Mouse (Mus musculus): ENCODE measurements around the gene Chid1. TPM values are rescaled to one million over a fixed set of nuclear protein-coding genes. Genes with fewer than 3 reads are reported as not detected.

Chid1 gene
- polyA plus RNA-seq, 1 experiment from 2014 or later, result 43.5 TPM

DNA sequence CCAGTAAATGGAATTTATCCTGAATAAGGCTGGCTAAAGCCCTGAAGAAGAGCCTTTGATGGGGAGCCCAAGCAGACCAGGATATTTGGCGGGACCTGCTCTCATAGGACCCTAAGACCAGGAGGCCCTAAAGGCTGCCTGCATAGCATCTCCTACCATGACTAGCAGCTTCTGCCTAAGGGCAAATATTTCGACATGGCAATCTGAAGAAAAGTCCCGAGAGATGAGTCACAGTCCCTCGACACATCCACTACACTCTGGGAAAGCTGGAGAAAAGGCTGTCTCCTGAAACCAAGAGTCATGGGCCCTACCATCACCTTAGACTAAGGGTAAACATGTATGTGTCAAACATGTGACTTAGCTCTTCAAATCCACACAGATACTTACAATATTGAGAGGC lies 15.4 kb downstream of the Chid1 start:
- Histone ChIP-seq H3K27me3 (no peaks in the 10 kb centered on the region), H3K27ac (no peak overlapping the region), H3K4me1 (no peaks in the 10 kb centered on the region), H3K36me3 (peaks cover 51% of the 10 kb centered on the region), H3K9ac (no peak overlapping the region), H3K4me2 (replicated peaks) (no peak overlapping the region), H3K4me3 (no peak overlapping the region), H3K9me3 (no peaks in the 10 kb centered on the region)
- 82% methylated on average over 4 of the region's 4 CpGs for WGBS
- ATAC-seq (ENCODE audit: low FRiP score, low read depth), result no peak

DNA sequence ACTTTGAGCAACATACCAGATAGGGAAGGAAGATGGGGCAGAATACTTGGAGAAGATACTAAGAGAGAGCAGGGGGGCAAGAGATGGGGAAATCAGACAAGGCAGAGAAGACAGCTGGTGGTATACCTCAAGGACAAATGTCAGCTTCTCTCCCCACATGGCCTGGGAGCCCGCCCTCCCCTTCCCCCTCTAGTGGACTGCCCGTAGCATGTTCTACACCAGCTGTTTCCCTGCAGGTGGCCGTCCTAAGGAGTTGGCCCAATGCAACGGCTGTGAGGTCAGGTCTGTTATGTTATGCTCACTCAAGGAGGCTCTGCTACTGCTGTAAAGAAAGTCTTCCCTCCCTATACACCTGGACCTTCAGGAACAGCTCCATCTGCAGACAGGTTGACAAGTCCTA lies 16.6 kb downstream of the Chid1 start:
- Histone ChIP-seq H3K9me3 (no peaks in the 10 kb centered on the region), H3K27me3 (no peaks in the 10 kb centered on the region), H3K4me2 (replicated peaks) (no peak overlapping the region), H3K9ac (no peak overlapping the region), H3K27ac (no peak overlapping the region), H3K4me3 (no peak overlapping the region), H3K36me3 (peaks cover 42% of the 10 kb centered on the region; the same call in 1 of the 2 replicates), H3K4me1 (peaks cover 3% of the 10 kb centered on the region; the same call in 1 of the 2 replicates)
- WGBS, result 32% methylated on average over 4 of the region's 4 CpGs
- ATAC-seq (ENCODE audit: low FRiP score, low read depth), result no peak

DNA sequence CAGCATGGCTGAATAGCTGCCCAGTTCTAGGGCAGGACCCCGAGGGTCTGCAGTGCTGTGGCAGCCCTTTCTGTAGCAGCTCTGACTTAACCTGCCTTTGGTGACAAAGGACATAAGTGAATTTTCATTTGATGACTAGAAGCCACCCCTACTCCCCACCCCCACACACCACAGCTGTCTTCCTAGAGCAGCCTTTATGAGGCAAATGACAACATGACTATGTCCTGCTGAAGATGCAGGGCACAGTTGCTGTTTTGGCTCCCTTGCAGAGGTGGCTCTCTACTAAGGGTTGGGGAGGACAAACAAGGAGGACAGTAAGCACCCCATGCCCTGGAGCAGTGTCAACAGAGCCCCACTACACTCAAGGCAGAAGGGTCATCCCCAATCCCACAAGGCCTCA lies 19.9 kb downstream of the Chid1 start:
- WGBS, result 95% methylated on average over 1 of the region's 1 CpGs
- no peak for ATAC-seq (ENCODE audit: low FRiP score, low read depth)
- Histone ChIP-seq H3K27me3 (no peaks in the 10 kb centered on the region), H3K9me3 (no peaks in the 10 kb centered on the region), H3K4me2 (replicated peaks) (no peak overlapping the region), H3K36me3 (peaks cover 46% of the 10 kb centered on the region), H3K4me1 (peaks cover 3% of the 10 kb centered on the region; the same call in 1 of the 2 replicates), H3K4me3 (no peak overlapping the region), H3K27ac (no peak overlapping the region), H3K9ac (no peak overlapping the region; the same call in 1 of the 2 replicates)

DNA sequence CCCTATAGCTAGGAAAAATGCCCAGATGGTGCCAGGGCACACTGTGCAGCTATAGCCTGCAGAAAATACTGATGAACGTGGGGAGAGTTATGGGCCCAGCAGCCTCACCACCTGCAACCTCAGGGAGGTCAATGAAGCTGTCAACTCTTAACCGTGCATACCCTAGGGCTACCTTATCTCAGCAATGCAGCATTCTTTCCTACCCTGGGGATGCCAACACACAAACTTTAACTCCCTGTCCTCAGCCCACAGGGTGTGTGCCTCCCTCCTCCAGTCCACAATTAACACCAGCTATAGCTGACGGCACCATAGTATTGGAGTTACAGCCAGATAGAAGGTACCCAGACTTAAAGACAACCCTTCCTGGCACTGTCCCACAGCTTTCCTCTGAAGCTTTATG lies 20.7 kb downstream of the Chid1 start:
- Histone ChIP-seq H3K4me2 (replicated peaks) (no peak overlapping the region), H3K4me1 (peaks cover 3% of the 10 kb centered on the region; the same call in 1 of the 2 replicates), H3K9ac (no peak overlapping the region), H3K27me3 (no peaks in the 10 kb centered on the region), H3K27ac (no peak overlapping the region), H3K36me3 (peaks cover 46% of the 10 kb centered on the region), H3K9me3 (no peaks in the 10 kb centered on the region), H3K4me3 (no peak overlapping the region)
- WGBS, result 82% methylated on average over 3 of the region's 3 CpGs
- ATAC-seq (ENCODE audit: low FRiP score, low read depth), result no peak

GRCm38 (mm10) chr7:141518296-141518695 lies 21.4 kb downstream of the Chid1 start:
- WGBS, result 71% methylated on average over 5 of the region's 5 CpGs
- Histone ChIP-seq H3K9me3 (no peaks in the 10 kb centered on the region), H3K4me1 (peaks cover 3% of the 10 kb centered on the region; the same call in 1 of the 2 replicates), H3K27ac (no peak overlapping the region; the same call in 1 of the 2 replicates), H3K4me3 (no peak overlapping the region), H3K36me3 (peaks cover 51% of the 10 kb centered on the region), H3K4me2 (replicated peaks) (no peak overlapping the region), H3K9ac (no peak overlapping the region), H3K27me3 (no peaks in the 10 kb centered on the region)
- no peak for ATAC-seq (ENCODE audit: low FRiP score, low read depth)

DNA sequence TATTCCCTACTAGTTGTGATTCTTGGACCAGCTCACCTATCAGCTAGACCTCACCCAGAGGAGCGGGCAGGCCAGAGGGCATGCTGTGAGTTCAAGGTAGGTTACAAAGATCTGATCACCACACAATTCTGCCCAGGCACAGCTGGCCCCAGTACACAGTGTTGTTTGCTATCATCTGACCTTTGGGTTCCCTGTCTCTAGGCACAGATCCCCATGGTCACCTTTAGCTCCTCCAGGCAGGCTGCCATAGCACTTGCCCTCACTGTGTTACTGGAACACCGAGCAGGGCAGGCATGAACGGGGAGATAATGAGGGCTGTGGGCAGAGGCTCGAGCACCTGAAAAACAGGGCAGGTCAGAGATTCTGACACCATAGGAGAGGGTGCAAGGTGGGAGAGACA lies 22.0 kb downstream of the Chid1 start:
- Histone ChIP-seq H3K9me3 (no peaks in the 10 kb centered on the region), H3K4me3 (no peak overlapping the region)

GRCm38 (mm10) chr7:141510681-141511191 lies 28.9 kb downstream of the Chid1 start:
- H3K27ac ChIP-seq, result no peak overlapping the region
- no peaks in the 10 kb centered on the region for H3K9me3 ChIP-seq
- H3K4me2 ChIP-seq (replicated peaks), result no peak overlapping the region
- WGBS, result 66% methylated on average over 8 of the region's 8 CpGs
- ATAC-seq (ENCODE audit: low FRiP score, low read depth), result no peak
- H3K36me3 ChIP-seq, result peaks cover 45% of the 10 kb centered on the region
- H3K4me1 ChIP-seq, result no peaks in the 10 kb centered on the region
- no peaks in the 10 kb centered on the region for H3K27me3 ChIP-seq
- H3K9ac ChIP-seq, result peak overlapping the region; percentile 25; the same call in 1 of the 2 replicates
- H3K4me3 ChIP-seq, result no peak overlapping the region

More for the DNA sequence above, 22.0 kb downstream of the Chid1 start:
- Histone ChIP-seq H3K9ac (no peak overlapping the region), H3K4me1 (peaks cover 3% of the 10 kb centered on the region; the same call in 1 of the 2 replicates), H3K27ac (no peak overlapping the region), H3K36me3 (peaks cover 53% of the 10 kb centered on the region), H3K4me2 (replicated peaks) (no peak overlapping the region), H3K27me3 (no peaks in the 10 kb centered on the region)
- no peak for ATAC-seq (ENCODE audit: low FRiP score, low read depth)
- 82% methylated on average over 4 of the region's 4 CpGs for WGBS

GRCm38 (mm10) chr7:141510196-141510595 lies 29.5 kb downstream of the Chid1 start:
- H3K9me3 ChIP-seq, result no peaks in the 10 kb centered on the region

GRCm38 (mm10) chr7:141508160-141508559 lies 31.5 kb downstream of the Chid1 start:
- no peak for ATAC-seq (ENCODE audit: low FRiP score, low read depth)
- Histone ChIP-seq H3K27me3 (no peaks in the 10 kb centered on the region), H3K27ac (peak overlapping the region; percentile 40; the same call in 1 of the 2 replicates)

More at GRCm38 (mm10) chr7:141510196-141510595, 29.5 kb downstream of the Chid1 start:
- ATAC-seq (ENCODE audit: low FRiP score, low read depth), result no peak
- WGBS, result 88% methylated on average over 5 of the region's 5 CpGs
- H3K4me1 ChIP-seq, result no peaks in the 10 kb centered on the region
- H3K9ac ChIP-seq, result peak overlapping the region; percentile 25; the same call in 1 of the 2 replicates
- H3K27me3 ChIP-seq, result no peaks in the 10 kb centered on the region
- H3K4me2 ChIP-seq (replicated peaks), result no peak overlapping the region
- peaks cover 39% of the 10 kb centered on the region for H3K36me3 ChIP-seq
- no peak overlapping the region for H3K27ac ChIP-seq
- H3K4me3 ChIP-seq, result no peak overlapping the region

DNA sequence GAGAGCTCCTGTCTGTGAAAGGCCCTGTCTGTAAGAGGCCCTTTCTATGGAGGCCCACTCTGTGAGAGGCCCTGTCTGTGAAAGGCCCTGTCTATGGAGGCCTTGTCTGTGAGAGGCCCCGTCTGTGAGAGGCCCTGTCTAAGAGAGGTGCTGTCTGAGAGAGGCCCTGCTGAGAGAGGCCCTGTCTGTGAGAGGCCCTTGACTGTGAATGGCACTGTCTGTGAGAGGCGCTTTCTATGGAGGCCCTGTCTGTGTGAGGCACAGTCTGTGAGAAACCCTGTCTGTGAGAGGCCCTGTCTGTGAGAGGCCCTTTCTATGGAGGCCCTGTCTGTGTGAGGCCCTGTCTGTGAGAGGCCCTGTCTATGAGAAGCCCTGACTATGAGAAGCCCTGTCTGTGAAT lies 33.4 kb downstream of the Chid1 start:
- H3K4me3 ChIP-seq, result no peak overlapping the region
- no peak overlapping the region for H3K27ac ChIP-seq
- ATAC-seq (ENCODE audit: low FRiP score, low read depth), result no peak
- no peaks in the 10 kb centered on the region for H3K27me3 ChIP-seq
- H3K4me1 ChIP-seq, result no peaks in the 10 kb centered on the region
- H3K36me3 ChIP-seq, result peaks cover 44% of the 10 kb centered on the region
- no peak overlapping the region for H3K4me2 ChIP-seq (replicated peaks)
- no peak overlapping the region for H3K9ac ChIP-seq
- no peaks in the 10 kb centered on the region for H3K9me3 ChIP-seq
- 67% methylated on average over 2 of the region's 2 CpGs for WGBS

More at GRCm38 (mm10) chr7:141508160-141508559, 31.5 kb downstream of the Chid1 start:
- Histone ChIP-seq H3K4me1 (no peaks in the 10 kb centered on the region), H3K4me3 (no peak overlapping the region), H3K4me2 (replicated peaks) (no peak overlapping the region), H3K9me3 (no peaks in the 10 kb centered on the region), H3K9ac (peak overlapping the region; percentile 6; the same call in 1 of the 2 replicates), H3K36me3 (peaks cover 36% of the 10 kb centered on the region)

DNA sequence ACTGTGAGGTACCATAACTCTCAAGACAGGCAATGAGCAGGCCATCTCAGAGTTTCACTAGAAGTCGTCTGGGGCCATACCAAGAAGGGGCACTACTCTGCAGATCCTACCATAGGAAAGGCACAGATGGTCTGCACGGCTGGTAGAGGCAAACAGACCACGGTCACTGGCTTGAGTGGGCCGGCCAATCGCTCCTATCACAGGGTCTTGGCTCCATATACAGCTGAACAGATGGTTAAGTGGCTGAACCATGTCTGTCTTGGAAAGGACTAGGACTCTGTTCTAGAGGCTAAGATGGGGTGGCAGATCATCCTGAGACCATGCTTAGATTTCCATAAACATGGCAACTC lies 37.1 kb downstream of the Chid1 start:
- Histone ChIP-seq H3K4me3 (no peak overlapping the region), H3K4me1 (no peaks in the 10 kb centered on the region), H3K4me2 (replicated peaks) (no peak overlapping the region), H3K27ac (no peak overlapping the region), H3K27me3 (no peaks in the 10 kb centered on the region), H3K9me3 (no peaks in the 10 kb centered on the region), H3K9ac (no peak overlapping the region), H3K36me3 (peaks cover 52% of the 10 kb centered on the region)
- ATAC-seq (ENCODE audit: low FRiP score, low read depth), result no peak
- whole genome bisulfite sequencing, result 93% methylated on average over 5 of the region's 5 CpGs

DNA sequence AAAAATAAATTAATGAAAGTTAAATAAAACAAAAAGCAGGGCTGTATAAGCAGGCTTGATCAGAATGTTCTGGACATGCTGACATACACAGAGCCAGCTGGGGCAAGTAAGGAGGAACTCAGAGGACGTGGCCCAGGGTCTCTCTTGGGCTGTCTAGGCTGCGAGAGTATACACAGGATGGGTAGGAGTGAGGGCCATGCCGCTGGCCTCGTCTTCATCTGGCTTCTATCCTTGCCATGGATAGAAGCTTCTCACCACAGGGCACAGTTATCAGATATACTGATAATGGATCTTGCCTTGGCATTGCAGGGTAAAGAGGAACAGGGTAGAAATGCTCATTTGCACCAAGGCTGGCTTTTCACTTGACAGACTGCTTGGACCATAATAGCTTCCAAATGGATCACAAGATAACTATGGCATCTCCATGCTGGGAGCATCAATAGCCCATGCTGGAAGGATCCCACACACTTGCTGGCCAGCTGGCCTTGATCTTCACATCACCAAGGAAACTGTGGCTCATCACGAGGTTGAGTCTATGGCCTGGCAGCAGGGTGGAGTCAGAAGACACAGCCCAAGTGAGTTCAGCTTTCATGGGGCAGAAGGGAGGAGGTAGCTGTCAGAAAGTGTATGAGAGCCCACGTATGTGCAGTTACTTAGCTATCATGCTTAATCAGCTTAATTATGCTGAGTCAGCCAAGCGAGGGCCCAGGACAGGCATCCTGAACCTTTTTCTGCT lies 37.7 kb downstream of the Chid1 start:
- no peaks in the 10 kb centered on the region for H3K27me3 ChIP-seq
- H3K4me3 ChIP-seq, result no peak overlapping the region
- no peak overlapping the region for H3K9ac ChIP-seq
- no peak overlapping the region for H3K4me2 ChIP-seq (replicated peaks)
- H3K4me1 ChIP-seq, result no peaks in the 10 kb centered on the region
- ATAC-seq (ENCODE audit: low FRiP score, low read depth), result no peak
- H3K27ac ChIP-seq, result no peak overlapping the region
- 89% methylated on average over 7 of the region's 7 CpGs for WGBS
- peaks cover 52% of the 10 kb centered on the region for H3K36me3 ChIP-seq
- H3K9me3 ChIP-seq, result no peaks in the 10 kb centered on the region
